Mouse (Mus musculus) frontal cortex, adult 2 months (tissue): Measurements from ENCODE around the gene Rhox1. TPM values are rescaled to one million over a fixed set of nuclear protein-coding genes. Genes with fewer than 3 reads are reported as not detected.
"Not testable (repeated sequence)": the region's sequence is repeated elsewhere in the genome, so short reads cannot be mapped to it uniquely, and the experiment has no call there.

Experiments
- DNase-seq, 2 experiments: peaks; one replicate each; pipeline ENCODE4 v3.0.0; 2022; ENCODE audit warnings: low spot score in 1 of 2; ENCODE audit errors: extremely low spot score in 1 of 2
- polyA plus RNA-seq: library from polyadenylated mRNA; depleted of rRNA; stranded (reverse); fragments of >200 nt; gene quantifications from 2 replicates; pipeline ENCODE4 v1.2.3, GENCODE M21; 2012; rRNA removed

Rhox1 gene
- polyA plus RNA-seq, result not detected in 2 replicates

GRCm38 (mm10) chrX:37222158-37222557 is at the start of gene Rhox1:
Gene Rhox1, minus strand, starts transcription at chrX:37222258.
- DNase-seq, result not testable (repeated sequence)

- not testable (repeated sequence) for DNase-seq
Observed at GRCm38 (mm10) chrX:37265038-37265437, 43.0 kb upstream of the Rhox1 start, which contains the start of gene Rhox4a. Gene Rhox4a, plus strand, starts transcription at chrX:37265338.

GRCm38 (mm10) chrX:37249619-37250018 is 27.6 kb upstream of the Rhox1 start, which contains the start of gene Rhox3a:
Gene Rhox3a, plus strand, starts transcription at chrX:37249919.
- not testable (repeated sequence) for DNase-seq

- not testable (repeated sequence) for DNase-seq
Observed at GRCm38 (mm10) chrX:37244676-37245075, 22.6 kb upstream of the Rhox1 start, which contains the start of gene Rhox2a. Gene Rhox2a, plus strand, starts transcription at chrX:37244976.

GRCm38 (mm10) chrX:37210941-37211340 is 11.1 kb downstream of the Rhox1 start, which contains the start of gene Gm9:
Gene Gm9, minus strand, starts transcription at chrX:37211041.
- no peak for DNase-seq

GRCm38 (mm10) chrX:37198676-37199075 is 23.4 kb downstream of the Rhox1 start:
- no peak for DNase-seq

- peak in 1 of 2 experiments; percentile 11 for DNase-seq
Observed at GRCm38 (mm10) chrX:37191744-37192379, 30.2 kb downstream of the Rhox1 start.

- peak; percentile 21 to 83 for DNase-seq
Observed at GRCm38 (mm10) chrX:37191105-37191743, 30.8 kb downstream of the Rhox1 start, which contains the start of the genes Ndufa1 and Rnf113a1. Gene Ndufa1, minus strand, starts transcription at chrX:37191163. Gene Rnf113a1, plus strand, starts transcription at chrX:37191245.

- DNase-seq, result no peak
Observed at GRCm38 (mm10) chrX:37190755-37191104, 31.3 kb downstream of the Rhox1 start.

- DNase-seq, result peak in 1 of 2 experiments; percentile 10
Observed at GRCm38 (mm10) chrX:37184401-37184800, 37.7 kb downstream of the Rhox1 start.

- DNase-seq, result no peak
Observed at GRCm38 (mm10) chrX:37168742-37169141, 53.3 kb downstream of the Rhox1 start, which contains the start of gene Akap14. Gene Akap14, minus strand, starts transcription at chrX:37168842.

- peak in 1 of 2 experiments; percentile 46 for DNase-seq
Observed at GRCm38 (mm10) chrX:37167085-37167484, 55.0 kb downstream of the Rhox1 start.

Other genes with a start within 250 kb of the Rhox1 start
- 38.6 and 40.7 TPM in 2 replicates for gene Sept6, start 230.5 kb downstream of the Rhox1 start, polyA plus RNA-seq
- 0.06 TPM in 1 of 2 replicates, not detected in the other for gene Sowahd, start 173.4 kb downstream of the Rhox1 start, polyA plus RNA-seq
- 236 and 294 TPM in 2 replicates for gene Rpl39, start 136.9 kb downstream of the Rhox1 start, polyA plus RNA-seq
- gene Upf3b, start 111.9 kb downstream of the Rhox1 start, polyA plus RNA-seq, result 32.8 and 35.0 TPM in 2 replicates
- gene Nkap, start 95.5 kb downstream of the Rhox1 start, polyA plus RNA-seq, result 5.8 and 6.6 TPM in 2 replicates
- gene Akap14, start 53.4 kb downstream of the Rhox1 start, polyA plus RNA-seq, result not detected in 2 replicates
- 579 and 627 TPM in 2 replicates for gene Ndufa1, start 31.1 kb downstream of the Rhox1 start, polyA plus RNA-seq
- gene Rnf113a1, start 31.0 kb downstream of the Rhox1 start, polyA plus RNA-seq, result 7.4 and 8.2 TPM in 2 replicates
- 0.13 TPM in 1 of 2 replicates, not detected in the other for gene Gm9, start 11.2 kb downstream of the Rhox1 start, polyA plus RNA-seq
- gene Rhox2a, start 22.7 kb upstream of the Rhox1 start, polyA plus RNA-seq, result not detected in 2 replicates
- gene Rhox3a, start 27.7 kb upstream of the Rhox1 start, polyA plus RNA-seq, result not detected in 2 replicates
- not detected in 2 replicates for gene Rhox4a, start 43.1 kb upstream of the Rhox1 start, polyA plus RNA-seq
- gene Rhox3a2, start 157.8 kb upstream of the Rhox1 start, polyA plus RNA-seq, result not detected in 2 replicates
- not detected in 2 replicates for gene Rhox4a2, start 168.6 kb upstream of the Rhox1 start, polyA plus RNA-seq
- gene Rhox2b, start 189.8 kb upstream of the Rhox1 start, polyA plus RNA-seq, result not detected in 2 replicates
- gene Rhox4b, start 210.2 kb upstream of the Rhox1 start, polyA plus RNA-seq, result not detected in 2 replicates
- not detected in 2 replicates for gene Rhox2c, start 231.4 kb upstream of the Rhox1 start, polyA plus RNA-seq
- gene Rhox3c, start 236.3 kb upstream of the Rhox1 start, polyA plus RNA-seq, result not detected in 2 replicates